Mouse (Mus musculus) testis, postnatal 14 days (tissue): Measurements from ENCODE around the gene Alox5.
"Not testable (repeated sequence)": the region's sequence is repeated elsewhere in the genome, so short reads cannot be mapped to it uniquely, and the experiment has no call there.

Source experiments
- DNase-seq: peaks from one replicate; pipeline ENCODE4 v3.0.0; 2021; ENCODE audit warnings: low spot score

The Alox5 gene

GRCm38 (mm10) chr6:116460544-116461283 lies at the start of gene Alox5:
Gene Alox5, minus strand, starts transcription at chr6:116461178.
- no peak for DNase-seq

GRCm38 (mm10) chr6:116506302-116507003 lies 45.5 kb upstream of the Alox5 start, which contains the start of gene Olfr212:
Gene Olfr212, plus strand, starts transcription at chr6:116506516.
- DNase-seq: not testable (repeated sequence)

- no peak for DNase-seq
Measured at GRCm38 (mm10) chr6:116495960-116496359, 35.0 kb upstream of the Alox5 start.

GRCm38 (mm10) chr6:116493742-116494141 lies 32.8 kb upstream of the Alox5 start:
- no peak for DNase-seq

GRCm38 (mm10) chr6:116488791-116489190 lies 27.8 kb upstream of the Alox5 start, which contains the start of gene Olfr211:
Gene Olfr211, plus strand, starts transcription at chr6:116489091.
- DNase-seq: no peak

GRCm38 (mm10) chr6:116486833-116487232 lies 25.9 kb upstream of the Alox5 start:
- no peak for DNase-seq

- no peak for DNase-seq
Measured at GRCm38 (mm10) chr6:116485081-116485480, 24.1 kb upstream of the Alox5 start.

GRCm38 (mm10) chr6:116468081-116468480 lies 7.1 kb upstream of the Alox5 start:
- DNase-seq: no peak

- DNase-seq: no peak
Measured at GRCm38 (mm10) chr6:116459232-116459631, 1.7 kb downstream of the Alox5 start.

- no peak for DNase-seq
Measured at GRCm38 (mm10) chr6:116458728-116459127, 2.2 kb downstream of the Alox5 start.

GRCm38 (mm10) chr6:116456482-116456881 lies 4.5 kb downstream of the Alox5 start:
- no peak for DNase-seq

GRCm38 (mm10) chr6:116455781-116456180 lies 5.2 kb downstream of the Alox5 start:
- no peak for DNase-seq

- DNase-seq: no peak
Measured at GRCm38 (mm10) chr6:116440849-116441248, 20.1 kb downstream of the Alox5 start.

GRCm38 (mm10) chr6:116440447-116440846 lies 20.5 kb downstream of the Alox5 start:
- DNase-seq: no peak

- DNase-seq: no peak
Measured at GRCm38 (mm10) chr6:116439531-116439930, 21.4 kb downstream of the Alox5 start.

- no peak for DNase-seq
Measured at GRCm38 (mm10) chr6:116438864-116439263, 22.1 kb downstream of the Alox5 start.

- DNase-seq: no peak
Measured at GRCm38 (mm10) chr6:116428282-116428681, 32.7 kb downstream of the Alox5 start.

- DNase-seq: no peak
Measured at GRCm38 (mm10) chr6:116427552-116427951, 33.4 kb downstream of the Alox5 start.

- DNase-seq: no peak
Measured at GRCm38 (mm10) chr6:116423664-116424063, 37.3 kb downstream of the Alox5 start.

- DNase-seq: no peak
Measured at GRCm38 (mm10) chr6:116422991-116423390, 38.0 kb downstream of the Alox5 start.

GRCm38 (mm10) chr6:116420271-116420670 lies 40.7 kb downstream of the Alox5 start:
- no peak for DNase-seq

GRCm38 (mm10) chr6:116419699-116420098 lies 41.3 kb downstream of the Alox5 start:
- DNase-seq: no peak

GRCm38 (mm10) chr6:116418487-116418886 lies 42.5 kb downstream of the Alox5 start:
- DNase-seq: no peak
